Mouse (Mus musculus) adrenal gland, adult 2 months (tissue): ENCODE data around the gene Ing4. TPM values are rescaled to one million over a fixed set of nuclear protein-coding genes. Genes with fewer than 3 reads are reported as not detected.
A peak's percentile ranks its signal among the peaks of the same experiment; 100 is the strongest.

Experiments
- DNase-seq: peaks from one replicate; pipeline ENCODE4 v3.0.0; 2021
- long read RNA-seq: library from polyadenylated mRNA; stranded (forward); transcript quantifications from one replicate; pipeline ENCODE4 v2.0.0, GENCODE M21; 2021
- polyA plus RNA-seq: library from polyadenylated mRNA; depleted of rRNA; stranded (reverse); fragments of >200 nt; gene quantifications from 2 replicates; pipeline ENCODE4 v1.2.3, GENCODE M21; 2012; rRNA removed
- total RNA-seq, 2 experiments: library from RNA; stranded (reverse); gene quantifications; 2 replicates each; pipeline ENCODE4 v1.2.3; 2021

Gene Ing4
- total RNA-seq (10 to 100 TPM; 51.0 to 60.6 TPM), polyA plus RNA-seq (35.5 and 37.4 TPM in 2 replicates)
- long read RNA-seq, transcript Ing4-201 (8 exons, 1,629 nt): major isoform, 18 of 43 reads
- long read RNA-seq, partial matches to known transcripts: 0 of 43 reads
- long read RNA-seq, other reads (novel, unspliced or antisense): 23 of 43 reads

DNA sequence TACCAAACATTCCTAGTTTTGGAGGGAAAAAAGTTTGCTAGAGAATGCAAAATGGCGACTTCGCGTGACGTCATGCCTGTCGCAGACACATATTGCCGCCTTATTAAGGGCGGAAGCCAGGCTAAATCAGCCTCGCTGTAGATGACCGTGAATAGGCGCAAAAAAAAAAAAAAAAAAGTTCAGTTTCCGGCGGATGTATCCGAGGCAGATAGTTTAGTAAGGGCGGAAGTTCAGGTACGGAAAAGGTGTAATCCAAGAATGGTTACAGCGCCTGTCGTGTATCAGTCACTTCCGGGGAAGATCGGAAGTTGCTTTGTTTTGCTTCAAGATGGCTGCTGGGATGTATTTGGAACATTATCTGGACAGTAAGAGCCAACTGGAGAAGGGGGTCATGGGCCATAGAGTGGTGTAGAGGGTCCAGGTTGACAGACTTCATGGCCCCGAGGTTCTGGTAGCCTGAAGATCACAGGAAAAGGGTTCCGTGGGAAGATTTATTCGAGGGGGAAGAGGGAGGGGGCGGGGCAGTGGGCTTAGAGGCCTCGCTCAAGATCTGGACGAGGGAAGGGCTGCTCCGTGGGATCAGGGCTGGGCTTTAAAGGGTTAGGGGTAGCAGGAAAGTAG lies at the start of gene Ing4:
Ing4 (plus strand) TSS at position 228 of the 621 bp plus-strand sequence.
- peak; percentile 91 for DNase-seq

DNA sequence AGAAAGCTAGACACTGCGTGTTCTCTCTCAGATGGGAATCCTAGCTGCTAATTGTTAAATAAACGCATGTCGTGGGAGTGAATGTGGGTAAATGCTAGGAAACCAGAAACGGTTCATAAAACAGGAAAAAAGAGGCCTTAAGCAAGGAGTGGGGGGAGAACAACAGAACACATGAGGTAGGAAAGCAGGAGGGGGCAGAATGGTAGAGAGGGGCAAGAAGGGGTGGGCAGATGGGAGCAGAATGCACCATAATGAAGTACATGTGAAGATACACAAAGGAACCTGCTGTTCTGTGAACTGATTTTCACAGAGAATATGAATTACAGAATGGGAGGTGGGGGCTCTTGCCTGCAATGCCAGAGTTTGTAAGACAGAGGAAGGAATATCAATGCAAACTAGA lies 47.3 kb upstream of the Ing4 start:
- DNase-seq: no peak

DNA sequence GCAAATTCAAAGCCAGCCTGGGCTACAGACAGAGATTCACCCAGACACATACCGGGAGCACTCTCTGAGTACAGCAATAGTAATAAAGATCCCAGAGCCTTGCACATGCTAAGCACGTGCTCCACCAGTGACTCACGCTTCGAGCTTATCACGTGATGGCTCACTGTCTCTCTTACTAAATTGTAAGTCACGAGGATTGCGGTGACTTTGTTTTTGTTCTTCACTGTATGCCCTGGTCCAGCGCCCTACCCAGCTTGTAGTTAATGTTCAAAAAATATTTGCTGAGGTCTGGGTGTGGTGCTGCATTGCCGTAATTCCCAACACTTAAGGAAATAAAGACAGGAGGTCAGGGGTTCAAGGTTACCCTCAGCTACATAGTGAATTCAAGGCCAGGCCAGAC lies 46.2 kb upstream of the Ing4 start:
- DNase-seq: peak; percentile 81

- DNase-seq: peak; percentile 57
These were observed 45.7 kb upstream of the Ing4 start for GRCm38 (mm10) chr6:124993876-124994275.

DNA sequence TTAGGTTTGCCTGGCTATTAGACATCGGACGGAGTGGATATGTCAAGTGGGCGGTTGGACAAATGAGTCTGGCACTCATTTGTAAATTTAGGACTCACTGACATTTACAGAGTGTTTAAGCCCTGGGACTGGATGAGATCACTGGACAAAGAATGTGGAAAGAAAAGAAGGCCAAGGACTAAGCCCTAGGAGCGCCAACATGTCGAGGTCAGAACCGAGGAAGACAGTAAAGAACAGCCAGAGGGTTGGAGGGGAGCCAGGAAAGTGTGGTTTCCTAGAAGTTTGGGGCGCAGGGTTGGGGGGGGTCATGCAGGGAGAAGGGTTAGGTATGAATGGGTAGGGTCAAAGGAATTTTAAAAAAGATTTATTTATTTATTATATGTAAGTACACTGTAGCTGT lies 44.3 kb upstream of the Ing4 start:
- peak; percentile 85 for DNase-seq

DNA sequence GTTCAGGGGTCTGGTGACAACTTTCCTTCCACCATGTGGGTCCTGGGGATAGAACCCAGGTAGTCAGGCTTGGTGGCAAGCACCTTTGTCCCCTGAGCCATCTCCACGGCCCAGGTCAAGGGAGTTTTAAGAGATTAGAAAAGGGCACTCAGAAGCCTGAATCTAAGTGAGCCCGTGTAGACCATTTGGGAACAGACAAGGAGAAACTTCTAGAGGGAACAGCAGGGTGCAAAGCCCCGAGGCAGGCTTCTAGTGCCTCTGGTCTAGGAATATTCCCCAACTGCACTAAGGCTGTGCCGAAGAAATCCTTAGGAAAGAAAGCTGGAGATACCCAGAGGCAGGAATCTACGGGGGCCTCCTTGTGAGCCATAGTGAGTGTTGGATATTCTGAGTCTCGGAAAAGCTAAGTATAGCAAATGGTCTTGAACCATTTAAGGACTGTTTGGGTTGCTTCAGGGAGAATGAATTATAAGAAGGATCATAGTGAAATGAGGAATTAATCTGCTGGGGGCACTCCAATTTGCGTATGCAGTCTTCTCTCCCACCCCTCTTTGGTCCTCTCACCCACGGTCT lies 43.6 kb upstream of the Ing4 start:
- no peak for DNase-seq

- DNase-seq: peak; percentile 85
These were observed 42.7 kb upstream of the Ing4 start, which contains the start of gene Pianp for GRCm38 (mm10) chr6:124996551-124997501. Pianp (plus strand) TSS chr6:124996694.

DNA sequence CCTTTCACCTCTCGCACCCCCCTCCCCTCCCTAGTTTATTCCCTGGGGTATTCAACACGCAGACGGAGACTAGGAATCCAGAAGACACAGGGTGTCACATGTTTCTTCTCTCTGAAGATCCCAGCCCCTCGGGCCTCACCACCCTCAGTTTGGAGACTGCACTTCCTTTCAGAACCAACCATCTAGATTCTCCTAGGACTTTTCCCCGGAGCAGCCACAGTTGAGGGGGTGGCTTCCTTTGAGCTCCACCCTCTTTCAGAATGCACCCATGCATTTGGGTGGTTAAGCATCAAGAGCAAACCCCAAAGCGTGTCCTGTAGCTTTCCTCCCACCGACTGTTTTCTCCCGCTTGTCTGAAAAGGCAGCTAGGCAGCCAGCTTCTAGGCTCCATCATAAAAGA lies 41.5 kb upstream of the Ing4 start:
- DNase-seq: no peak

DNA sequence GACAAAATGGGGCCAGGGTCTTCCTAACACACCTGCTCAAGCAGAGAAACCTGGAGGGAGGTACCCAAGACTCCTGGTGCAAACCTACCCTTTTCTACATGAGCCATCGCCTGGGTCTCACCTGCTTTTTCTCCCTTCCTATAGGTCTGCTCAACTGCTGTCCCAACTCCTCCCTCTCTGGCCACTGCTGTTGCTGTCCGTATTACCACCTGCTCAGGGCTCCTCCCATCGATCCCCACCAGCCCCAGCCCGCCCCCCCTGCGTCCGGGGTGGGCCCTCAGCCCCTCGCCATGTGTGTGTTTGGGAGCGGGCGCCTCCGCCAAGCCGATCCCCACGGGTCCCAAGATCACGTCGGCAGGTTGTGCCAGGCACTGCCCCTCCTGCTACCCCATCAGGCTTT lies 40.5 kb upstream of the Ing4 start:
- no peak for DNase-seq

DNA sequence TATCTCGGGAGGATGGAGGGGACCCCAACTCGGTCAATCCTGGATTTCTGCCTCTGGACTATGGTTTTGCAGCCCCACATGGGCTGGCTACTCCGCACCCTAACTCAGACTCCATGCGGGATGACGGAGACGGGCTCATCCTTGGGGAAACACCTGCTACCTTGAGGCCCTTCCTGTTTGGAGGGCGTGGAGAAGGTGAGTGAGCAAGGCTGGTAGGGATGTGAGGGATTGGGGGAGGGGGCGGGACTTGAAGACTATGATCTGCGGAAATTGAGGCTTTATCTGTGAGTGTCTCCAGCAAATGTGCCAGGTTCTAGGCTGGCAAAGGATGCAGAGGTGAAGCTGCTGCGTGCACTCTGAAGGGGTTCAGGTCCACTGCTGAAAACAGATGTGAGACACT lies 40.0 kb upstream of the Ing4 start:
- DNase-seq: no peak

GRCm38 (mm10) chr6:125003706-125004105 lies 35.9 kb upstream of the Ing4 start:
- no peak for DNase-seq

DNA sequence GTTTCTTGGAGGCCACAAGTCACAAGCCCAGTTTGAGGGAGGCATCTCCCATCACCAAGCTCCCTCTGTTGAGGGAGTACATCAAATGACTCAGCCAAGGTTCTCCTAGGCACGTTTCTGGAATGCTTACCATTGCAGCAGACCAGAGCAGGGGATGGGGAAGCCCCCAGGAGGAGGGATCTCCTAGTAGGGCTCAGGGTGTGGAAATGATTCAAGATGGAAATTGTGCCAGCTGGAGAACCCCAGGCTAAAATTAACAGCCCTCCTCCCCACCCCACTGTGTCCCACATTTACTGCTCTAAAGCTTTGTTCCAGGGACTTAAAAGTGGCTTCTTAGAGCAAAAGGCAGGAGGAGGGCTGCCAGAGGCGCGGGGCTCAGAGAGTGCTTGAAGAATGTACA lies 34.5 kb upstream of the Ing4 start:
- no peak for DNase-seq

DNA sequence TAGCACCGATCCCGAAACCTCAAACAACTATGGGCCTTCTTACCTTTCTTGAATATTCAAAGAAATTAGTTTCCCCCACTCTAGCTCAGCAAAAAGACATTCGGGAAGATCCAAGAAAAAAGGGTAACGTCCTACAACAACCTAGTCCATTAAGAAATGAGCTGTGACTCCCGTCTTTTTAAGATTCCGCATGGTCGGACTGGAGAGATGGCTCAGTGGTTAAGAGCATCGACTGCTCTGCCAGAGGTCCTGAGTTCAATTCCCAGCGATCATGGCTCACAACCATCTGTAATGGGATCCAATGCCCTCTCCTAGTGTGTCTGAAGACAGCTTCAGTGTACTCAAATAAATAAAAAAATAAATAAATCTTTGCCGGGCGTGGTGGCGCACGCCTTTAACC lies 31.5 kb upstream of the Ing4 start:
- no peak for DNase-seq

DNA sequence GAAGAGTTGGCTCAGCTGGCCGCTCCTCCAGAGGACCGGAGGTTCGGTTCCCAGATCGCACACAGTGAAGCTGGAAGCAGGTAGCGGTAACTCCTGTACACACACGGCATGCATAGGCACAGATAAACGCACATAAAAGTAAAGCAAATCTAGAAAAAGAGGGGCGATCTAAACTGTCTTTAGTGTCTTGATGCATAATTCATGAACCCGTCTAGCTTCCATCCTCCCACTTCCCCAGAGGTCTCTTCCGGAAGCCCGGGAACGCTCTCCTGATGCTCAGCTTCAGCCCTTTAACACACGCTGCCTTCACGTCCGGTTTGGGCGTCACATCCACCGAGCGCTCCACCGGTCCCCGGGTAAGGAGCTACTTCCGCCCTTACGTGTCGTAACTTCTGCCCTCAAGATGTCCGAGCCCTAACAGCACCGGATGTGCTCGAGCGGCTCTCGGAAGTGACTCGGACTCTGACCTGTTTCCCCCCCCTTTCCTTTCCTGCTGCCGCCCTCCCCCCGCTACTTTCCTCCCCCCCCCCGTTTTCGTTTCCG lies 30.9 kb upstream of the Ing4 start:
- peak; percentile 98 for DNase-seq

GRCm38 (mm10) chr6:125009129-125009180 lies 30.6 kb upstream of the Ing4 start, which contains the start of gene Zfp384:
Zfp384 (plus strand) TSS chr6:125009145.
- no peak for DNase-seq

DNA sequence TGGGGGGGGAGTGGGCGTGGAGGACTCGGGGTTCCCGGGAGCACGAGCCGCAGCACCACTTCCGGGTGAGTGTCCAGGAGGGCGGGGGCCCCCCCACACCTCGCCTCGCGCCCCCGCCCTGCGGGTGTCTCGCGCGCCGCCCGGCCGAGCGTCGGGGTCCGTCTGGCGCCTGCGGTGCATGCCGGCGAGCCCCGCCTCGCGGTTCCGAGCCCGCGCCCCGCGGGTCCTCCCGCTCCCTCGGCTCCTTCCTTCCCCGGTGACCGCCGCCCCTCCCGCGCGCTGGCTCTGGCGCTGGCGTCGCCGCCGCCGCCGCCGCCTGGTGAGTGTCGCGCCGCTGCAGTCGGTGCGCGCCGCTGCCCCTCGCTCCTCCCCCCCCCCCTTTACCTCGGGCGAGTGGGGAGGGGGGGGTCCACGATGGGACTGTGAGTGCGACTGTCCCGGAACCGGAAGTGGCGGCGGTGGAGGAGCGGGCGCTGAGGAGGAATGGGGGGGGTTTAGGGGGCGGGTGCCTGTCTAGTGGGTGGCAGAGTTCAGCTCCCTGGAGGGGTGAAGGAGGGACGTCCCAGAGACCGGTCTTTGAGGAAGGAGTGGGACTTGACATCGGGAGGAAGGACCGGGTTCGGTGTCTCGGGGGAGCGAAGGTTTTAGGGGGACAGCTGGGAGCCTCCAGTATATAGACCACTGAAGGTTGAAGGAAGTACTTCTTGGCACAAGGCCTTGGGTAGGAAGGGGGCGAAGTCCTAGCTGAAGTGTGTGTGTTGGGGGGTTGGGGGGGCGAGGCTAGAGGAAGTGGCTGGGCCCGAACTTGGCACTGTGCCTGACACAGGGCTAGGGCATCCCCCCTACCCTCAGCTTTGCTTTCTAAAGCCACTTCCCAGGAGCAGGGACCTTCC lies 30.1 kb upstream of the Ing4 start:
- DNase-seq: peak; percentile 90

DNA sequence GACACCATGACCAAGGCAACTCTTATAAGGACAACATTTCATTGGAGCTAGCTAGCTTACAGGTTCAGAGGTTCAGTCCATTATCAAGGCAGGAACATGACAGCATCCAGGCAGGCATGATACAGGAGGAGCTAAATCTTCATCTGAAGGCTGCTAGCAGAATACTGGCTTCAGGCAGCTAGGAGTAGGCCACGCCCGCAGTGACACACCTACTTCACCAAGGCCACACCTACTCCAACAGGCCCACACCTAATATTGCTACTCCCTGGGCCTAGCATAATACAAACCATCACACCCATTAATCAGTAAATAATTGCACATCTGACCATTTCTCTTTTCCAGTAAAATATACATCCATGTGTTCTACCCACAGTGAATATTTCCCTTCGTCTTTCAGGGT lies 21.9 kb upstream of the Ing4 start:
- no peak for DNase-seq

DNA sequence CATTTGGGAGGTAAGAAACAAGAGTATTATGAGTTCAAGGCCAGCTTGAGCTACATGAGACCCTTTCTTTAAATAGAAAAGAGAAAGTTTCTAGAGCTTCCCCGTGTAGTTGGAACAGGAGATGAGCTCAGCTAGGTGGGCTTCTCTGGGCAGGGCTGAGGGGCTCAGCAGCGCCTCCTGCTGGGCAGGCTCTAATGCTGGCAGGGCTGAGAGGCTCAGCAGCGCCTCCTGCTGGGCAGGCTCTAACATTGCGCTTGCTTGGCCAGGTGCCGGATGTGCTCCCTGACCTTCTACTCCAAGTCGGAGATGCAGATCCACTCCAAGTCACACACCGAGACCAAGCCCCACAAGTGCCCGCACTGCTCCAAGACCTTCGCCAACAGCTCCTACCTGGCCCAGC lies 9.0 kb upstream of the Ing4 start:
- peak; percentile 37 for DNase-seq

GRCm38 (mm10) chr6:125031604-125032003 lies 8.0 kb upstream of the Ing4 start:
- DNase-seq: no peak

DNA sequence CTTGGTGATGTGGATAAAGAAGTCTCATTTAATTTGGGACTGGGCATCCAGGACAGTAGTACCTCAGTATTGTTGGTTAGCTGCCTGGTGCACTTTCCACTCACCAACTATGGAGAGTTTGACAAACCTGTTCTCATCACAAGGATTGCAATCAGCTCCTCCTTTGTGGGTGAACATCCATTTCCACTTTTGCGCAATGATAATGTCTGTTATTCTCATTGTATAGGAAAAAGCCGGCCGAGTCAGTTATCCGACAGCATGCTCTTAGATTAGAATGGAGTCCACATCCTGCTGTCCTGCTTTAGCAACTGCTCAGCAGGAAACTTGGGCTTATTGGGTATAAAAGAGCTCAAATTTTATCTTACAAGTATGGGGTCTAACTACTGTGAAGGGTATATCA lies 894 bp upstream of the Ing4 start:
- DNase-seq: no peak

DNA sequence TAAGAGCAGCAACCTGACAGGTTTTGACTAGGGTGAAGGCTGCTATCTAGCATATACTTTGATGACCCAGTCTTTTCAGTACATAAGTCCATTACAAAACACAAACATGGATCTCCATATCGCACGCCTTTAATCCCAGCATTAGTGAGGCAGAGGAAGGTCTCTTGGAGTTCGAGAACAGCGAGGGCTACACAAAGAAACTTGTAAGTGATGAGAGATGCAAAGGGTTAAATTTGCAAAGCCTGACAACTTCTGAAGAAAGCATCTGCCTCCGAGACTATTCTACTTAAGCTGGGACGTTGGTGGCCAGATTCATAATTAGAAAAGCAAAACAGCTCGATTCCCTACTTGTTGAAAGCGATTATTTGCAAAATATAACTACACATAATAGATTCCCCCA lies 429 bp upstream of the Ing4 start:
- no peak for DNase-seq

GRCm38 (mm10) chr6:125040221-125040620 lies 661 bp downstream of the Ing4 start:
- DNase-seq: no peak
